Mouse (Mus musculus) adrenal gland, postnatal 14 days (tissue): ENCODE results near the gene Ovgp1. TPM values are rescaled to one million over a fixed set of nuclear protein-coding genes. Genes with fewer than 3 reads are reported as not detected.
A peak's percentile ranks its signal among the peaks of the same experiment; 100 is the strongest.
"Not testable (repeated sequence)": the region's sequence is repeated elsewhere in the genome, so short reads cannot be mapped to it uniquely, and the experiment has no call there.

Source experiments
- DNase-seq: peaks from one replicate; pipeline ENCODE4 v3.0.0; 2021; ENCODE audit warnings: mixed read lengths
- long read RNA-seq, 2 experiments: library from polyadenylated mRNA; stranded (forward); transcript quantifications; one replicate each; pipeline ENCODE4 v2.0.0; 2021
- total RNA-seq: library from RNA; stranded (reverse); gene quantifications from 2 replicates; pipeline ENCODE4 v1.2.3, GENCODE M21; 2021

The Ovgp1 gene
- 0.82 and 1.1 TPM in 2 replicates for total RNA-seq
- long read RNA-seq, experiment 1, result 0 reads
- long read RNA-seq, experiment 2, result 0 reads

GRCm38 (mm10) chr3:105973411-105973810, at the start of gene Ovgp1:
TSS of gene Ovgp1 (plus strand) at chr3:105973711.
- DNase-seq, result no peak

DNA sequence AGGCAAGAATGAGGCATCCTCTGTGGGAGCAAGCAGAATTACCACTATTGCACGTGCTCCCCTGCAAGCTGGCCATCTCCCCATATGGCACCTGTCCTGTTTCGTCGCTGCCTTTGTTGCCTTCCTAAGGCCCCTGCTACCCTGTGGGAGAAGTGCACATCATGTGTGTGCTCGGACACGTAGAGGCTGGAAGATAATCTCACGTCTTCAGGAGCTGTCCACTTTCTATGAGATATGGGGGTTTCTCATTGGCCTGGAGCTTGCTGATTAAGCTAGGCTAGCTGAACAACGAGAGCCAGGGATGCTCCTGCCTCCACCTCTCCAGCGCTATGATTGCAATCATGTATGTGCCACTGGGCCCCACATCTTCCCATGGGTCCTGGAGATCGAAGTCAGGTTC, 48.9 kb upstream of the Ovgp1 start:
- no peak for DNase-seq

DNA sequence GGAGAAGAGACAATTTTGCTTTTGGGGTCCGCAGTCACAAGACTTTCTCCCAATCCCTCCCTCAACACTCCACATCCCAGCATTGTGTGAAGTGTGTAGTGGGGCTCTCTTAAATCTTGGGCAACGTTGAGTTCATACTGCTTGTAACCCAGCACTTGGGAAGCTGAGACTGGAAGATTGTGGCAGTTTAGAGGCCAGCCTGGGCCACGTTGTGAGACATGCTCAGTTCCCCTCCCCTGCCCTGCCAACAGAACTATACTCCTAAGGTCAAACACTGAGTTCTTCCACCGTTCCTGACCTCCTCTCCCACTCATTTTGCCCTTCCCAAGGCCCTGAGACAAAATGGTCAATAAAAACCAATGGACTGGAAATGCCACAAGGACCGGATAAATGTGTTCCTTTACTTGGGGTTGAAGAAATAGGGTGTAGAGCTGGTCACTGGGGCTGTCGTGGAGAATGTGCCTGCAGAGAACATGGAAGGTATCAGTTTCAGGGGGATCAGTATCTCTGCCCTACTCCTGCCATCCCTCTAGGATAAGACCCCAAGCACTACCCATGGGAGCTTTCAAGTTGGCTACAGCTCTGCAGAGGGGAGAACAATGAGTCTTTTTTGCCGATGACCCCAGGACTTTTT, 45.8 kb upstream of the Ovgp1 start:
- no peak for DNase-seq

DNA sequence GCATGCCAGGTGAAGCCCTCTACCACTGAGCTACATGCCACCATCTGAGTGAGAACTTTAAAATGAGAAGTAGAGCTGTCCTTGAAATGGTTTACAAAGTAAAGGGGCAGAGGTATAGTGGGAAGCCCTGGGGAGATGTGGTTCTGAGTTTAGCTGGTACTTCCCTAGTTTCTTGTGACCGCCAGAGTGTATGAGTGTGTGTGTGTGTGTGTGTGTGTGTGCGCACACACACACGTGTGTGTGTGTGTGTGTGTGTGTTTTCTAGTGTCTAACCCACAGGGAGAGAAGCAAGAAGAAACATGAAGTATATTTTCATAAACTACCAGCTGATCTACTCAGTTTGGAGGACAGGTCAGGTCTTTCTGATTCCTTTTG, 45.3 kb upstream of the Ovgp1 start:
- no peak for DNase-seq

DNA sequence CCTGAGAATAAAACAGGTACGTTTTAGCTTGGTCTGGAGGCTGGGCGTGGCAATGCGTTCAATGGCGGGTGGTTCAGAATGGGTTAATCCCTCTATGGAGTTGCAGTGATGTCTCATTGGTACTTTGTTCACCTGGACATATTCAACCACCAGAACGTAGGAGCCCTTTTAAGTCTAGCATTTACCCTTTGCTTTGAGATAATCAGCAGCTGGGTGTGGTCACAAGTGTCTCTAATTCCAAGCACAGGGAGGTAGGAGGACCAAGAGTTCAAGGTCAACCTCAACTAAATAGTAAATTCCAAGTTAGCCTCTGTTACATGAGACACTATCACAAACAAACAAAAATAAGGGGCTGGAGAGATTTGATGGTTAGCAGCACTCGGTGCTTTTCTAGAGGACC, 44.7 kb upstream of the Ovgp1 start:
- no peak for DNase-seq

DNA sequence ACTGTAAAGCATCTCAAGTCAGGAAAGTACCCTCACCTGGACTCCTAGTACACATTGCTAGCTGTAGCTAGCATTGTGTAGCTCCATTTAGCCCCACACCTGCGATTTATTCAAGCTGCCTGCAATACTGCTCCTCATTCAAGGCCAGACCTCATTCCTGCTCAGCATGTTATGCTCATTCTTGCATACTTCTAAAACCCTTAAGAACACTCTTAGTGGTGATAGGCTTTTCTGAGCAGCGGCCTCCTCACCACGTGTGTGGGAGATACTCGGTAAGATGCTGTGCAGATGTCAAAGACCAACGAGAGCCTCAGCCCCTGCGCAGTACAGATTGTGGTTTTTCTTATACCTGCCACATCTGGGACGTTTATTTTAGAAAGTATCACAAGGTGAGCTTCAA, 43.7 kb upstream of the Ovgp1 start:
- no peak for DNase-seq

GRCm38 (mm10) chr3:105931095-105931494, 42.4 kb upstream of the Ovgp1 start:
- no peak for DNase-seq

DNA sequence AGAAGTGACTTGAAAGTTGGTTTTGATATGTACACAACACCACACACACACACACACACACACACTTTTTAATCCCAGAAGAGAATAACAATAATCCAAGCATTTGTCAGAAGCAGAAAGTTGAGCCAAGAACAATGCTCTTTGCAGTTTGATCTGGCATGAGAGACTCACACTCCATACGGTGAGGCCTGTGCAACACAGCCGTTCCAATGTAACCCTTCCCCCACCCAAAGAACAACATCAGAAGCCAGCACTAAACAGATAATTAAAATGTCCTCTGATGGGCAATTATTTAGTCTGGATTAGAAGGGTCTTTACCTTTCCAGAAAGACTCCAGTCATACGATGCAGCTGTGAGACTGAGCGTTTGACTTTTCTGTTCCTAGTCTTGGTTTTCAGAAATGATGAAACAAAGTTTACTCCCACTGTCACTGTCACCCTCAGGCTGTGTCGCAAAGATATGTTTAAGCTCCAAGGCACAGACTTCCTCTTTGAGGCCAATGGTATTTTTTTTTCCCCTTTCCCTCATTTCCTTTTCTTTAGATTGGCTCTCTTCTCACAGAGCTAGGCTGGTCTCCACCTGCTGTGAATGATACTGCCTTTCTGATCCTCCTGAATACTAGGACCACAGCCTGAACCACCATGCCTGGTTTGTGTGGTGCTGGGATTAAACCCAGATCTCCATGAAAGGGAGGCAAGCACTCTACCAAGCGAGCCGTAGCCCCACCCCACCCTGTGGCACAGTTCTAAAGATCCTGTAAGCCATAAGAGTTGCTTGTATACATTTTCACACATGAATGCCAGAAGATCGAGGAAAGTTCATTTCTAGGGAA, 41.1 kb upstream of the Ovgp1 start, which contains the start of gene I830077J02Rik:
I830077J02Rik (minus strand) TSS at position 425 of the 832 bp plus-strand sequence.
- DNase-seq, result no peak

- no peak for DNase-seq
These were observed 39.6 kb upstream of the Ovgp1 start for GRCm38 (mm10) chr3:105933926-105934325.

DNA sequence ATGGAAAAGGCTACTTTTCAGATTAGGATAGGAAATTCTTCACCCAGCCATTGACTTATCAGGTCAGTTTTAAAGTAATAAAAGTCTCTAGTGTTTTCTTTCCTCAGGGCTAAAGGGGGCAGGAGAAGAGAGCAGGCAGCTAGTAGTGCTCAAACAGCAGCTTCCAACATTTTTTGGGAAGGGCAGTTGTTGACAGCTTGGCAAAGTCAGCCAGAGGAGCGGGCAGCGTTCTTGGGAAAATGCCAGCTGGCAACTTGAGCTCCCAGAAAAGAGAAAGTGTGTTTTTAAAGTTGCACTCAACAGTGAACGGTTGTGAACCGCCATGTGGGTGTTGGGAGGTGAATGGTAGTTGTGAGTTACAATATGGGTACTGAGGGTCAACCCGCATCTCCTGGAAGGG, 38.5 kb upstream of the Ovgp1 start:
- peak; percentile 78 for DNase-seq

- no peak for DNase-seq
These were observed 37.4 kb upstream of the Ovgp1 start for GRCm38 (mm10) chr3:105936111-105936510.

DNA sequence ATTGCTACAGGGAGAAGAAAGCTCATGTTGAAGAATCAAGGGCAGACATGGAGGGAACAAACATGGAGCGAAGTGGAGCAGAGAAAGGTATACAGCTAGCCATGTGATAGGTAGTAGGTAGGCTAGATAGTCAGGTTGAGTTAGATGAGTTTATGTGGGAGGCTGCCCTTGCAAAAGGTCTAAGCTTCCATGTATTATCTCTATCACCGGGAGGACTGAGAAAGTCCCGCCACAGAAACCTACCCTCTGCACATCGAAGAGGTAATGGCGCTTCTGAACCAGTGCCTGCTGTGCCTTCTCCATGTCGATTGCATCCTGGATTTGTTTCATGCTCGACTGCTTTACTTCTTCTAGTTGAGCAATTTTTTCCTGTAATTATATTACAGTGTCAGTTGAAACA, 22.2 kb upstream of the Ovgp1 start:
- no peak for DNase-seq

DNA sequence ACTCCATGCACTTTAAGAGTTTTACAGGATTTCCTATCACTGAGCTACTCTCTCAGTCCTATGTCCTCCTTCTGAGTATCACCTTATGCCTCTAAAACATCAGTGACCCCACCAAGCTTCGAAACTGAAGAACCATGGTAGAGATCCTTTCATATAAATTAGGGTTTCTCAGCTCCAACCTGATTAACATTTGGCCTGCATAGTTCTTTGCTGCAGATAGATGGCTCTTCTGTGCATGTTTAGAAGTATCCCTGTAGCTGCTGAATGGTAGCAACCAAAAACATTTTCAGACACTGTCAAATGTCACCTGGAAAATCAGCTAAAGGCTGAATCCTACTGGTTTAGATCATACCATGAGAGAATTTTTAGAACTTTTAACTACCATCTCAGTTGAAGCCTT, 16.3 kb upstream of the Ovgp1 start:
- no peak for DNase-seq

DNA sequence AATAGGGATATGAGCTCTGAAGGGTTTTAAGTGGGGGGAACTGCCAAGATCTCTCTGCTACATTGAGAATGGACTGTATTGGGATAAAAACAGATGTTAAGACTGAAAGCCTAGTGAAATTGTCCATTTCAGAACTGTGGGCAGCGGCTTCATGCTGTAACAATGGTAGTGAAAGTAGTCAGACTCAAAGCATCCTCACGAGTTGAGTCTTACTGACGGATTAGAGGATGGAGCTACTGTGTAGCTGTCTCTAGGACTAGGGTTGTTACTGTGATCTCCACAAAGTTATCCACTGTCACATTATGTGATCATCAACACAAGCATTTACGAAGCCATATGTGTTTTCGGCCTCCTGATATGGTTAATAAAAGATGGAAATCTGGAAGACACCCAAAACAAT, 15.3 kb upstream of the Ovgp1 start:
- no peak for DNase-seq

GRCm38 (mm10) chr3:105958974-105959580, 14.4 kb upstream of the Ovgp1 start, which contains the start of gene Wdr77:
TSS of gene Wdr77 (plus strand) at chr3:105959369.
- peak; percentile 97 for DNase-seq

DNA sequence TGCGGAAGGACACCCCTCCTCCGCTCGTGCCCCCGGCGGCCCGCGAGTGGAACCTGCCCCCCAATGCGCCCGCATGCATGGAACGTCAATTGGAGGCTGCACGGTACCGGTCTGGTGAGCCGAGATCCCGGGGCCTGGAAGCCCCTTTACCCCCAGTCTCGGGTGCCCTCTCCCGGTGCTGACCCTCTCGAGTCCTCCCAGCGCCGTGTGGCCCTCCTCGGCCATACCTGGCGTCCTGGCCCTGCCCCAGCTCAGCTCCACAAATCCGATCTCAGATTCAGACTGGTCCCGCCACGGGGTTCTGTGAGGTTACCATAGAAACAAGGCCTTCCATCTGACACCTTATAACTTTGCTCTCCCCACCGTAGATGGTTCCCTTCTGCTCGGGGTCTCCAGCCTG, 13.9 kb upstream of the Ovgp1 start:
- DNase-seq, result peak; percentile 63

- DNase-seq, result no peak
These were observed 13.5 kb upstream of the Ovgp1 start, which contains the start of gene Atp5f1 for GRCm38 (mm10) chr3:105959999-105960398. TSS of gene Atp5f1 (minus strand) at chr3:105960099.

- DNase-seq, result no peak
These were observed 12.8 kb upstream of the Ovgp1 start for GRCm38 (mm10) chr3:105960700-105961099.

- no peak for DNase-seq
These were observed 1.6 kb upstream of the Ovgp1 start for GRCm38 (mm10) chr3:105971831-105972446.

DNA sequence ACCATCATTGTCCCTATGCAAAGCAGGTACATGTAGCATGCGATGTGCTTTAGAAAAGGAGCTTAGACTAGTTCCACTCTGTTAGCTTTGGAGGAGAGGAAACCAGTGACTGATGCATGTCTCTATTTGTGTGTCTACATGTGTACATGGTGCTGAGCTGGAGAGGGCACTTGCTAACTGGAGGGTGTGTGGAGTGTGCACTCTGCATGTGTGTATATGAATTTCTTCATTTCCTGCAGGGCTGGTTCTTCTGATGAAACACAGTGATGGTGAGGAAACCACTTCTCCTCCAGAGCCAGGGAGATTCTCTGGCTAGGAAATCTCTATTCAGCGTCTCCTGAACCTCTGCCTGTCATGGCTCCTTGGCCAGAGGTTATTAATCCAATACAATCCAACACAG, 663 bp downstream of the Ovgp1 start:
- DNase-seq, result no peak

DNA sequence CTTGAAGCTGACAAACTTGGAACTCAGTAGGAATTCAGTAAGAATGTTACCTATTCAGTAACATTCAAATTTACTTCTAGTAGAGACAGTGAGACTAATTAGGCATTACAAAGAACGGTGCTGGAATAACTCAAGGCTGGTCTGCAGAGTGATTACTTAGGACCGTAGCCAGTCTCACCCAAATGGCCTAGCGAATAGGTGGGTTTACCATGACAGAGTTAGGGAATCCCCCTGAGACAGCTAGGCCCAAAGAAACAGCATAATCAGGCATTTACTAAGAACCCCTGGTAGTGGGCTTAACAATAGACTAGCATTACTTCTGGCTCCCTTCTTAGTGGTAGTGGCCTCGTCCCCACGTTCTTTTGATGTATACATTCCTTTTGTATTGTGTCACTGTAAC, 16.1 kb downstream of the Ovgp1 start:
- DNase-seq, result not testable (repeated sequence)

DNA sequence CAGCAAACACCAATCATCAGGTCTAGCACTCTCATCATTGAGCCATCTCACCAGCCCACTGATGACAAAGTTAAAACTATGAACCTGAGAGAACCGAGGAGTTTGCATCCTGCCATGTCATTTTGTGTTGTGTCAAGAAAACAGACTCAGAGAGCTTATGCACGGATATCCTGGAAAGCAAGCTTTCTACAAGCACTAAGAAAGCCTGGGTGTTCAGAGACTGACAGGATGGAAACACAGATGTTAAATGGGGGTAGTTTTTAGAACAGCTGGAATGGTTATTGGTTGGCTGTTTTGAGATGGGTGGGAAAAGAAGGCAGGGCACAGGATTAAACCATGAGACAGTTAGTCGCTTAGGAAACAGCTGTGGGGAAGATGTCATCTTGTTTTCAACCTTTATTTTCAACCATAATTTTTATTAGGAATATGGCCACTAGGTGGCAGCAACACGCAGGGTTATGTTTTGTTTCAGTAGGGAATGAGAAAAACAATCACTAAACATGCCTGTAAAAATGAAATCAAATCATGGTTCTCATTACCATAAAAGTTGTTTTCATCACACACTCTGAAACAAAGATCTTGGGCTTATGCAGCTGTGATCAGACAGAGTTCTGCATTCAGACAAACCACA, 18.3 kb downstream of the Ovgp1 start:
- DNase-seq, result peak; percentile 63
